Mouse (Mus musculus) stomach, postnatal 0 days (tissue): ENCODE measurements around the gene Shisa3. TPM values are rescaled to one million over a fixed set of nuclear protein-coding genes. Genes with fewer than 3 reads are reported as not detected.

Experiments
- ATAC-seq: fragments of 200-750 bp; cut with Nextera tagmentation; 2 replicates; pipeline ENCODE4 v1.8.0; 2017; ENCODE audit not compliant: low FRiP score, low TSS enrichment
- DNase-seq: peaks from one replicate; pipeline ENCODE4 v3.0.0-alpha.2; 2016; ENCODE audit warnings: low spot score
- H3K27ac ChIP-seq: fragments of 300-500 bp; sonication (generic); replicated peaks from 2 replicates; pipeline ENCODE4 v1.5.1; 2014; ENCODE audit warnings: mild to moderate bottlenecking, control low read depth
- H3K27me3 ChIP-seq: fragments of 300-500 bp; sonication (generic); 2 replicates; pipeline ENCODE4 v1.6.1; 2014; ENCODE audit warnings: low read length; ENCODE audit not compliant: control insufficient read depth, insufficient read depth
- H3K36me3 ChIP-seq: fragments of 300-500 bp; sonication (generic); 2 replicates; pipeline ENCODE4 v1.6.1; 2014; ENCODE audit warnings: low read length, mixed read lengths; ENCODE audit not compliant: control insufficient read depth, insufficient read depth
- H3K4me1 ChIP-seq: fragments of 300-500 bp; sonication (generic); replicated peaks from 2 replicates; pipeline ENCODE4 v1.6.1; 2014; ENCODE audit warnings: antibody characterized with exemption; ENCODE audit not compliant: control insufficient read depth, insufficient read depth
- H3K4me2 ChIP-seq: fragments of 300-500 bp; sonication (generic); replicated peaks from 2 replicates; pipeline ENCODE4 v1.6.1; 2014; ENCODE audit warnings: low read depth, mild to moderate bottlenecking, control low read depth, moderate library complexity
- H3K4me3 ChIP-seq: fragments of 300-500 bp; sonication (generic); 2 replicates; pipeline ENCODE4 v1.5.1; 2014; ENCODE audit warnings: low read depth, low read length, control low read depth
- H3K9ac ChIP-seq: fragments of 300-500 bp; sonication (generic); 2 replicates; pipeline ENCODE4 v1.6.1; 2014; ENCODE audit warnings: mild to moderate bottlenecking, low read length, control low read depth, mixed read lengths
- H3K9me3 ChIP-seq: fragments of 300-500 bp; sonication (generic); 2 replicates; pipeline ENCODE4 v1.6.1; 2016; ENCODE audit warnings: low read length; ENCODE audit not compliant: control insufficient read depth
- CTCF ChIP-seq: IDR thresholded peaks from 2 replicates; pipeline ENCODE4 v1.5.1; 2016; ENCODE audit warnings: antibody characterized with exemption, low read depth, mild to moderate bottlenecking, moderate library complexity
- EP300 ChIP-seq: optimal IDR thresholded peaks from 2 replicates; pipeline ENCODE3; 2016; ENCODE audit warnings: antibody characterized with exemption
- WGBS: fragments of 180-500 bp; shearing (Covaris S2); extraction: QIAGEN DNeasy Blood & Tissue Kit; methylation state at CpG from one replicate; pipeline ENCODE4 v1.1.7; 2014; 5-methylcytosine and 5-hydroxymethylcytosine counted together
- polyA plus RNA-seq: library from polyadenylated mRNA; unstranded; fragments of >200 nt; fragmentation: Nextera tagmentation; extraction: Ambion mirVana; gene quantifications from 2 replicates; pipeline ENCODE4 v1.2.1, GENCODE M21; 2015

The Shisa3 gene
- polyA plus RNA-seq, 1 experiment from 2014 or later: 14.5 TPM

DNA sequence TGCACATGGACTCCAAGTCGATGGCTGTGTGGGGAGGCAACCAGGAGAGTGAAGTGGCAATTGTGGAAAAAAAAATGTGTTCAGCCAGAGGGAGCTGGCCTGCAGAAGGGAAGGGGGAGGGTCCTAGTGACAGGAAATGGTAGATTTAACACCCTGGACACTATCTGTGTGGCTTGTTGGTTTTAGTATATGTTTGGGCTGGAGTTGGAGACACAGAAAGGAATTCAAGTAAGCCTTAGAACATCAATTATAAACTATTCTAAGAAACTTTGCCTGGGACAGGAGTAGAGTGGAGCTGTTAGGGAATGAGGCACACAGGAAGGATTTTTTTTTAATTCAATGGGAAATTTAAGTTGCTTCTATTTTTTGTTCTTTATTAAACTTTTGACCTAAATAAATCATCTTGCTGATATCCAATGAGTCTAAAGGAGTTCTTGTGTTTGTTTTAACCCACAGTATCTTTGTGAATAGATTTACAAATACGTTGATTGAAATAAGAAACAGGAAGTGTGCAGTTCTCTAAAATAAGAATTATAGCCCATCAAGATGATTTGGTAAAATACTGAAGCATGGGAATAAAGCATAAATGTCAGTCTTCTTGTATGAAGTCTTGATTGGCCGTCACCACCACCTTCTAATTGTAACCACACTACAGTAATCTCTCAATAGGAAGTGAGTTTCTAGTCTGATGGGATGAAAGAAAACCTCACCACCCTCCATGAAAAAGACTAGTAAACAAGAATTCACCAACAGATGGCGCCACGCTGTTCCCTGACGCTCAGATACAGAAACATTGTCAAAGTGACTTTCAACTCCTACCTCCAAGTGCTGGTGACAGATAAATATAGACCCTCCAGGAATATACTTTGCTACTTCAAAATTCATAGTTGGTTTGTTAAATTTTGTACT is 27.7 kb upstream of the Shisa3 start:
- peak; percentile 59 for TF ChIP-seq CTCF
- TF ChIP-seq EP300: no peak
- H3K36me3 ChIP-seq: no peaks in the 10 kb centered on the region
- H3K27ac ChIP-seq: no peak overlapping the region
- DNase-seq (no peak), ATAC-seq (no peak)
- 50% methylated on average over 6 of the region's 6 CpGs for WGBS
- H3K4me1 ChIP-seq: no peaks in the 10 kb centered on the region
- no peak overlapping the region for H3K4me2 ChIP-seq
- H3K9ac ChIP-seq: no peak overlapping the region
- H3K9me3 ChIP-seq: no peaks in the 10 kb centered on the region
- H3K27me3 ChIP-seq: no peaks in the 10 kb centered on the region
- H3K4me3 ChIP-seq: no peak overlapping the region

DNA sequence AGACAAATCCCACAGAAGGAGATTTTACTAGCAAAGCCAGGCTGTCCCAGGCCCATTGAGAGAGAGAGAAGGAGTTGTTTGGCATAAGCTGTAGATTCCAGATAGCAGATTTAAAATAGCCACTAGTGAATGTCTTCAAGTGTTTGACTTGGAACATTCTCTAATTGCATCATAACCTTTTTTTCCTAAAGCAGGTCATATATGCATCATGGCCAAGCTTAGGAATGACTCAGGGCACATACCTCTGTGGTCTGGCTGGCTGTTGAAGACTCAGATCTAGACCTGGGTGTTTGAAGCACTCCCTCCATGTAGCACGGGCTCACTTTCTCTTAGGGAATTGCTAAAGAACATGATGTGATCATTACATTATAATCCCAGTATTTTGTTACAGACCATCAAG is 12.6 kb upstream of the Shisa3 start:
- Histone ChIP-seq H3K9ac (no peak overlapping the region), H3K4me2 (no peak overlapping the region), H3K4me1 (no peaks in the 10 kb centered on the region), H3K27ac (no peak overlapping the region), H3K4me3 (no peak overlapping the region), H3K9me3 (no peaks in the 10 kb centered on the region), H3K27me3 (no peaks in the 10 kb centered on the region), H3K36me3 (no peaks in the 10 kb centered on the region)
- DNase-seq (no peak), ATAC-seq (no peak)
- WGBS: 65% methylated on average over 1 of the region's 1 CpGs
- TF ChIP-seq EP300: no peak
- TF ChIP-seq CTCF: no peak

DNA sequence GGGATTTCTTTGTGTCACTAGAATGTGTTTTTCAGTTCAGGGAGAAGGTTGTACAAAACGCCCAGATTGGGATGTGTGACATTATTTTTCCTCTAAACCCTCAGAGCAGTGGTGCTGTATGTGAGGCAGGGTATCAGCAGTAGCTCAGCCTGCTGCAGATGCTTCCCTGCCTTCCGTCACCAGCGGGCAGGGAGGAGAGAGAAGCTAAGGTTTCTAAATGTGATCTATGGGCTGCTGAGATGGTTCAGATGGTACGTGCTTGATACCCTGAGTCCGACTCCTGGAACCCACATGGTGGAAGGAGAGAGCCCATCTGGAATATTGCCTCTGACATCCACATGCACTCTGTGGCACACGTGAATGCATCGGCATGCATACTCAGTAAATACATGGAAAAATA is 12.1 kb upstream of the Shisa3 start:
- H3K4me2 ChIP-seq: no peak overlapping the region
- no peaks in the 10 kb centered on the region for H3K9me3 ChIP-seq
- ATAC-seq (no peak), DNase-seq (no peak)
- no peaks in the 10 kb centered on the region for H3K36me3 ChIP-seq
- TF ChIP-seq CTCF (no peak), EP300 (no peak)
- no peaks in the 10 kb centered on the region for H3K27me3 ChIP-seq
- no peak overlapping the region for H3K9ac ChIP-seq
- no peaks in the 10 kb centered on the region for H3K4me1 ChIP-seq
- H3K27ac ChIP-seq: no peak overlapping the region
- no peak overlapping the region for H3K4me3 ChIP-seq
- WGBS: 60% methylated on average over 7 of the region's 7 CpGs

DNA sequence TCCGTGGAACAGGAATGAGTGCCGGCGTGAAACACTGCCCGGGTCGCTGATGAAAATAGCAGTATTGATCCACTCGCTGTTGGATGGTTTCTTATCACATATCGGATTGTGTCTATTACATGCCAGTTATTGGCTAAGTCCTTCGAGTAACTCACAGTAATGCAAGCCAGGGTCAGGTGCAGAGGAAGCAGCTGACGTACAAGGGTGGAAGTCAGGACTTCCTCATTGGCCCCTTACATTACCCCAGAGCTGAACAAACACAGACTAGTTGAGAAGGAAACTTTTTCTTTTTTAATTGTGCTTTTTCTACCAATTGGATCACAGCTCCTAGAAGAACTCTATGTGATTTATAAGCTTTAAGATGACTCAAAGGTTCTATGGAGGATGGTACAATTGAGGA is 7.7 kb upstream of the Shisa3 start:
- Histone ChIP-seq H3K27ac (no peak overlapping the region), H3K36me3 (no peaks in the 10 kb centered on the region), H3K4me3 (no peak overlapping the region), H3K4me1 (no peaks in the 10 kb centered on the region), H3K9ac (no peak overlapping the region), H3K4me2 (no peak overlapping the region), H3K27me3 (no peaks in the 10 kb centered on the region), H3K9me3 (no peaks in the 10 kb centered on the region)
- no peak for ATAC-seq
- DNase-seq: no peak
- 84% methylated on average over 9 of the region's 9 CpGs for WGBS
- no peak for TF ChIP-seq CTCF
- TF ChIP-seq EP300: no peak

DNA sequence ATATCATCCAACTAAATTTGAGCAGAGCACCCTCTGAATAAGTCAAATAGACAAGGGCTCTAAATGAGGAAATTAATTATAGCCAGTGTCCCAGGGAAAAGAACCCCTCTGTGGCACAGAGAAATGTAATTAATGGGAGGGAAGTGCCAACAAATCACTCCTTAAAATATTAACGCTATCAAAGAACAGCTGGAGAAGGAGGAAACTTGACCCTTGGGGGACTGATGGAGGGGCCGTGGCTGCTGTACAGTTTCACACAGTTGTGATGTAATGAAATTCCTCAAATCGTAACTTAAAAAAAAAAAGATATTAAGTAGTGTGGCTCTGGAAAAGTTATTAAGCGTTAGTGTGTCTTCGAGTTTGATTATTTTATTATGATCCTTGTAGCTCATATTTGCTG is 1.7 kb upstream of the Shisa3 start:
- WGBS: 41% methylated on average over 5 of the region's 5 CpGs
- no peaks in the 10 kb centered on the region for H3K9me3 ChIP-seq
- no peak overlapping the region for H3K9ac ChIP-seq
- H3K4me1 ChIP-seq: no peaks in the 10 kb centered on the region; the same call in none of the 2 replicates
- no peak overlapping the region for H3K27ac ChIP-seq
- no peak for ATAC-seq
- H3K4me2 ChIP-seq: no peak overlapping the region
- DNase-seq: no peak
- H3K36me3 ChIP-seq: no peaks in the 10 kb centered on the region
- H3K4me3 ChIP-seq: no peak overlapping the region
- peaks cover 13% of the 10 kb centered on the region; the same call in 1 of the 2 replicates for H3K27me3 ChIP-seq
- no peak for TF ChIP-seq EP300
- no peak for TF ChIP-seq CTCF
